Mouse (Mus musculus): Measurements from ENCODE around the gene Npas3.

The Npas3 gene

GRCm38 (mm10) chr12:54048126-54048525 is 799.6 kb downstream of the Npas3 start:
- in situ Hi-C loops (cut with MboI, MseI): loop anchor here in 1 of 2 experiments (5.0 kb wide), 1 partner anchor 1131 kb away; no protein-coding TSS in a partner anchor

GRCm38 (mm10) chr12:54049926-54050325 is 801.4 kb downstream of the Npas3 start:
- in situ Hi-C loops (cut with MboI, MseI): loop anchor here in 1 of 2 experiments (5.0 kb wide), 1 partner anchor 1133 kb away; no protein-coding TSS in a partner anchor

GRCm38 (mm10) chr12:54052939-54053338 is 804.5 kb downstream of the Npas3 start:
- in situ Hi-C loops (cut with MboI, MseI): no loop called here

- in situ Hi-C loops (cut with MboI, MseI): no loop called here
These were observed 805.1 kb downstream of the Npas3 start for GRCm38 (mm10) chr12:54053598-54053997.

- in situ Hi-C loops (cut with MboI, MseI): loop anchor here in 1 of 2 experiments (10.0 kb wide), 1 partner anchor 1146 kb away; no protein-coding TSS in a partner anchor
These were observed 812.3 kb downstream of the Npas3 start for GRCm38 (mm10) chr12:54060732-54061131.

GRCm38 (mm10) chr12:54061168-54061567 is 812.7 kb downstream of the Npas3 start:
- in situ Hi-C loops (cut with MboI, MseI): loop anchor here in 1 of 2 experiments (10.0 kb wide), 1 partner anchor 1146 kb away; no protein-coding TSS in a partner anchor

- in situ Hi-C loops (cut with MboI, MseI): loop anchor here in 1 of 2 experiments (10.0 kb wide), 1 partner anchor 1150 kb away; no protein-coding TSS in a partner anchor
These were observed 816.5 kb downstream of the Npas3 start for GRCm38 (mm10) chr12:54064986-54065385.

- in situ Hi-C loops (cut with MboI, MseI): loop anchor here in 1 of 2 experiments (10.0 kb wide), 1 partner anchor 1151 kb away; no protein-coding TSS in a partner anchor
These were observed 817.1 kb downstream of the Npas3 start for GRCm38 (mm10) chr12:54065607-54066006.

- in situ Hi-C loops (cut with MboI, MseI): loop anchor here in 1 of 2 experiments (10.0 kb wide), 1 partner anchor 1153 kb away; no protein-coding TSS in a partner anchor
These were observed 818.9 kb downstream of the Npas3 start for GRCm38 (mm10) chr12:54067419-54067818.

GRCm38 (mm10) chr12:54067886-54068756 is 819.6 kb downstream of the Npas3 start:
- in situ Hi-C loops (cut with MboI, MseI): loop anchor here in 1 of 2 experiments (10.0 kb wide), 1 partner anchor 1153 kb away; no protein-coding TSS in a partner anchor

GRCm38 (mm10) chr12:54068757-54069146 is 820.3 kb downstream of the Npas3 start:
- in situ Hi-C loops (cut with MboI, MseI): loop anchor here in 1 of 2 experiments (10.0 kb wide), 1 partner anchor 1154 kb away; no protein-coding TSS in a partner anchor

GRCm38 (mm10) chr12:54074012-54074411 is 825.5 kb downstream of the Npas3 start:
- in situ Hi-C loops (cut with MboI, MseI): no loop called here

- in situ Hi-C loops (cut with MboI, MseI): no loop called here
These were observed 832.5 kb downstream of the Npas3 start for GRCm38 (mm10) chr12:54080996-54081395.

- in situ Hi-C loops (cut with MboI, MseI): loop anchor here in 1 of 2 experiments (10.0 kb wide), 1 partner anchor 451 kb away; no protein-coding TSS in a partner anchor
These were observed 845.3 kb downstream of the Npas3 start for GRCm38 (mm10) chr12:54093729-54094128.

- in situ Hi-C loops (cut with MboI, MseI): loop anchor here in 1 of 2 experiments (10.0 kb wide), 1 partner anchor 448 kb away; no protein-coding TSS in a partner anchor
These were observed 848.0 kb downstream of the Npas3 start for GRCm38 (mm10) chr12:54096492-54096891.

- in situ Hi-C loops (cut with MboI, MseI): loop anchor here in 1 of 2 experiments (10.0 kb wide), 1 partner anchor 447 kb away; no protein-coding TSS in a partner anchor
These were observed 849.7 kb downstream of the Npas3 start for GRCm38 (mm10) chr12:54098136-54098535.

GRCm38 (mm10) chr12:54098785-54099184 is 850.3 kb downstream of the Npas3 start:
- in situ Hi-C loops (cut with MboI, MseI): loop anchor here in 1 of 2 experiments (10.0 kb wide), 1 partner anchor 446 kb away; no protein-coding TSS in a partner anchor

- in situ Hi-C loops (cut with MboI, MseI): loop anchor here in 1 of 2 experiments (10.0 kb wide), 1 partner anchor 445 kb away; no protein-coding TSS in a partner anchor
These were observed 851.0 kb downstream of the Npas3 start for GRCm38 (mm10) chr12:54099458-54099857.

GRCm38 (mm10) chr12:54101307-54101870 is 852.9 kb downstream of the Npas3 start:
- in situ Hi-C loops (cut with MboI, MseI): loop anchor here in 1 of 2 experiments (5.0 kb wide), 1 partner anchor 241 kb away; no protein-coding TSS in a partner anchor

- in situ Hi-C loops (cut with MboI, MseI): loop anchor here in 1 of 2 experiments (5.0 kb wide), 1 partner anchor 240 kb away; no protein-coding TSS in a partner anchor
These were observed 854.0 kb downstream of the Npas3 start for GRCm38 (mm10) chr12:54102500-54102899.

GRCm38 (mm10) chr12:54105531-54105930 is 857.1 kb downstream of the Npas3 start:
- in situ Hi-C loops (cut with MboI, MseI): loop anchor here (5.0 kb wide), 3 partner anchors 62 to 387 kb away; no protein-coding TSS in a partner anchor

All from T-helper 17 cell (primary cell).